Mouse (Mus musculus): ENCODE measurements around the gene Dlx4.
A peak's percentile ranks its signal among the peaks of the same experiment; 100 is the strongest.

The Dlx4 gene

GRCm38 (mm10) chr11:95142258-95142657 is 3.8 kb downstream of the Dlx4 start:
- DNase-seq, result no peak

- no peak for DNase-seq
Measured at GRCm38 (mm10) chr11:95139871-95140270, 6.2 kb downstream of the Dlx4 start.

- DNase-seq, result no peak
Measured at GRCm38 (mm10) chr11:95137281-95137680, 8.8 kb downstream of the Dlx4 start.

- no peak for DNase-seq
Measured at GRCm38 (mm10) chr11:95133321-95133720, 12.7 kb downstream of the Dlx4 start.

- DNase-seq, result no peak
Measured at GRCm38 (mm10) chr11:95130668-95131252, 15.3 kb downstream of the Dlx4 start.

- DNase-seq, result no peak
Measured at GRCm38 (mm10) chr11:95128359-95128758, 17.7 kb downstream of the Dlx4 start.

GRCm38 (mm10) chr11:95126272-95127245 is 19.5 kb downstream of the Dlx4 start:
- peak; percentile 64 for DNase-seq

- no peak for DNase-seq
Measured at GRCm38 (mm10) chr11:95125366-95125948, 20.6 kb downstream of the Dlx4 start.

GRCm38 (mm10) chr11:95122100-95122489 is 24.0 kb downstream of the Dlx4 start:
- DNase-seq, result no peak

- DNase-seq, result no peak
Measured at GRCm38 (mm10) chr11:95121161-95122099, 24.6 kb downstream of the Dlx4 start.

- DNase-seq, result no peak
Measured at GRCm38 (mm10) chr11:95120633-95121020, 25.4 kb downstream of the Dlx4 start.

GRCm38 (mm10) chr11:95119990-95120632 is 26.0 kb downstream of the Dlx4 start, which contains the start of gene Dlx3:
Gene Dlx3, plus strand, starts transcription at chr11:95120119.
- DNase-seq, result peak; percentile 53

GRCm38 (mm10) chr11:95118505-95118904 is 27.6 kb downstream of the Dlx4 start:
- DNase-seq, result peak; percentile 87

GRCm38 (mm10) chr11:95117030-95117429 is 29.0 kb downstream of the Dlx4 start:
- peak; percentile 78 for DNase-seq

GRCm38 (mm10) chr11:95110081-95110480 is 36.0 kb downstream of the Dlx4 start:
- DNase-seq, result no peak

GRCm38 (mm10) chr11:95109000-95109399 is 37.1 kb downstream of the Dlx4 start:
- no peak for DNase-seq

GRCm38 (mm10) chr11:95106440-95107236 is 39.4 kb downstream of the Dlx4 start:
- peak; percentile 84 for DNase-seq

GRCm38 (mm10) chr11:95105274-95105874 is 40.7 kb downstream of the Dlx4 start:
- peak; percentile 63 for DNase-seq

GRCm38 (mm10) chr11:95104266-95104665 is 41.8 kb downstream of the Dlx4 start:
- DNase-seq, result peak; percentile 48

- peak; percentile 75 for DNase-seq
Measured at GRCm38 (mm10) chr11:95102161-95102904, 43.7 kb downstream of the Dlx4 start.

Measured in lung, postnatal 10 days (tissue).